In the genomic region with DNA sequence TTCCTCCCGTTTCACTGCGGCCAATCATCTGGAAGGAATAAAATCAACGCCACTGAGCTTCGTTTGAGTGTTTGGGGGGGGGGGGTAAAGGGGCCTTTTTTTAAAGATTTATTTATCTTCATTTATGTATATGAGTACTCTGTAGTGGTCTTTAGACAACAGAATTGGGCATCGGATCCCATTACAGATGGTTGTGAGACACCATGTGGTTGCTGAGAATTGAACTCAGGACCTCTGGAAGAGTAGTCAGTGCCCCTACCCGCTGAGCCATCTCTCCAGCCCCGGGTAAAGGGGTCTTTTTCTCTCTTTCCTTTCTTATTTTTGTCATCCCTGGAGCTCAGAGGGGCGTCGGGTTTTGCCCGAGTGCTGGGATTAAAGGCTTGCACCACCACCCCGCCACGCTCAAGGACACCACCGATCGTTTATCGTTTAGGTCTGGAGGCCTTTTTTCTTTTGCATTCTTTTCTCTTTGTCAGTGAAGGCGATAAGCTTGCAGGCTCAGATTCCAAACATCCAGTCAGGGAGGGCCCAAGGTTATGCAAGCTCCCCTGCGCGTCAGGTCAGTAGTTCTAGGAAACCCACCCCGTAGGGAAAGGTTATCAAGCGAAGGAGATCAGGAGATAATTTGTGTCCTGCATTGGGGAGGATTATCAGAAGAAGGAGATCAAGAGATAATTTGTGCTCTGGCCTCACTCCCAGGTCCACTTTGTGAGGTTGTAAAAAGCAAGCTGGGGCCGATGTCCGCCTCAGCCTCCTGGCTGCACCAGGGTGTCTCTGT, we compare ENCODE assay signal across 9 mouse cellular contexts. TPM values are rescaled to one million over a fixed set of nuclear protein-coding genes. Genes with fewer than 3 reads are reported as not detected.
DNase-seq lines count a peak whose midpoint lies in the region; ATAC-seq and TF ChIP-seq lines count a peak whose summit lies in the region.
"Had no signal": no experiment of that assay in that cellular context is flagged by ENCODE, and none has a peak within 500 bp of the region (broad histone marks: within the 10 kb centered on the region; RNA-seq: fewer than 3 reads in every experiment).

No protein-coding gene starts in this region.

- H3K27me3 ChIP-seq in forebrain, embryonic 15.5 days, result no peaks in the 10 kb centered on the region
- no peaks in the 10 kb centered on the region for H3K27me3 ChIP-seq in liver, embryonic 11.5 days (replicated peaks; ENCODE audit: control insufficient read depth, insufficient read depth, low read length)
- H3K27me3 ChIP-seq in small intestine, adult 2 months (ENCODE audit: control insufficient read depth, insufficient read depth, low read length), result no peaks in the 10 kb centered on the region

- H3K4me1 ChIP-seq in forebrain, embryonic 15.5 days, result peaks cover 39% of the 10 kb centered on the region
- peaks cover 17% of the 10 kb centered on the region for H3K4me1 ChIP-seq in liver, embryonic 11.5 days (replicated peaks; ENCODE audit: control insufficient read depth, insufficient read depth, low read length)
- peaks cover 13% of the 10 kb centered on the region for H3K4me1 ChIP-seq in small intestine, adult 2 months (ENCODE audit: control insufficient read depth, insufficient read depth, insufficient read length, low read length)

- H3K36me3 ChIP-seq in forebrain, embryonic 15.5 days, result peaks cover 6% of the 10 kb centered on the region; the same call in 1 of the 2 replicates
- peaks cover 4% of the 10 kb centered on the region; the same call in 1 of the 2 replicates for H3K36me3 ChIP-seq in liver, embryonic 11.5 days (ENCODE audit: control insufficient read depth, insufficient read depth, low read length)
- peaks cover 1% of the 10 kb centered on the region; the same call in 1 of the 2 replicates for H3K36me3 ChIP-seq in small intestine, adult 2 months (ENCODE audit: control insufficient read depth, insufficient read depth, low read length)

- no peak for TF ChIP-seq CTCF in small intestine, adult 2 months (IDR thresholded peaks at IDR 0.05; ENCODE audit: extremely low read depth, insufficient read length, insufficient replicate concordance, low read depth, low read length)

- peak overlapping the region; percentile 90 for H3K27ac ChIP-seq in forebrain, embryonic 15.5 days (replicated peaks)
- peak overlapping the region; percentile 94 for H3K27ac ChIP-seq in liver, embryonic 11.5 days (ENCODE audit: low read depth, low read length)
- H3K27ac ChIP-seq in small intestine, adult 2 months (ENCODE audit: insufficient read depth, low read depth, low read length), result peak overlapping the region; percentile 65

- peak overlapping the region; percentile 92 for H3K9ac ChIP-seq in forebrain, embryonic 15.5 days (replicated peaks)
- H3K9ac ChIP-seq in liver, embryonic 11.5 days (ENCODE audit: low read depth, low read length), result peak overlapping the region; percentile 90

- H3K4me2 ChIP-seq in forebrain, embryonic 15.5 days (replicated peaks), result peak overlapping the region; percentile 77
- peak overlapping the region; percentile 75 for H3K4me2 ChIP-seq in liver, embryonic 11.5 days

- no peaks in the 10 kb centered on the region for H3K9me3 ChIP-seq in forebrain, embryonic 15.5 days
- no peaks in the 10 kb centered on the region for H3K9me3 ChIP-seq in liver, embryonic 11.5 days (ENCODE audit: control insufficient read depth, low read length)

- TF ChIP-seq POLR2A in small intestine, adult 2 months (IDR thresholded peaks at IDR 0.05; ENCODE audit: low read depth, low read length), result no peak

- H3K4me3 ChIP-seq in forebrain, embryonic 15.5 days, result peak overlapping the region; percentile 97
- H3K4me3 ChIP-seq in liver, embryonic 11.5 days (ENCODE audit: low read depth, low read length), result peak overlapping the region; percentile 81
- H3K4me3 ChIP-seq in small intestine, adult 2 months (ENCODE audit: low read depth, low read length), result peak overlapping the region; percentile 81

- WGBS in forebrain, embryonic 15.5 days, result 12% methylated on average over 22 of the region's 22 CpGs
- 6% methylated on average over 22 of the region's 22 CpGs for WGBS in liver, embryonic 11.5 days
- 2% methylated on average over 22 of the region's 22 CpGs for WGBS in small intestine, adult 2 months

- DNase-seq in adrenal gland, adult (ENCODE audit: inconsistent age in 2 of 2, low spot score in 1 of 2), result peak; percentile 59 to 88
- no peak for DNase-seq in adrenal gland, postnatal 4 days (ENCODE audit: low spot score in 2 of 2)
- peak; percentile 7 for DNase-seq in thymus, postnatal 0 days (ENCODE audit: low spot score)
- DNase-seq in thymus, adult 18-20 months, result no peak
- no peak for DNase-seq in liver, embryonic 11.5 days (ENCODE audit: low spot score)
- no peak for DNase-seq in gastrocnemius, postnatal 4 days (ENCODE audit: low spot score in 2 of 2)

- peak; percentile 31 for ATAC-seq in forebrain, embryonic 15.5 days (replicated peaks)
- no peak for ATAC-seq in liver, embryonic 11.5 days (replicated peaks; ENCODE audit: low FRiP score)

RNA-seq across cellular contexts. Expression of gene Ccnt1, which starts 2.3 kb away (rescaled TPM):
- 10 to 100 TPM; 52.8 to 65.1 TPM for total RNA-seq in adrenal gland, postnatal 4 days (2021)
- polyA plus RNA-seq in thymus, postnatal 0 days (2015; fragmentation: Nextera tagmentation; extraction: Ambion mirVana), result 51.1 and 55.8 TPM in 2 replicates
- 66.5 and 72.0 TPM in 2 replicates for polyA plus RNA-seq in forebrain, embryonic 15.5 days (2015; fragmentation: Nextera tagmentation; extraction: Ambion mirVana)
- 56.0 and 56.3 TPM in 2 replicates for polyA plus RNA-seq in liver, embryonic 11.5 days (2014; fragmentation: Nextera tagmentation; extraction: Ambion mirVana)
- 3.6 and 5.2 TPM in 2 replicates for polyA plus RNA-seq in small intestine, adult 2 months (2012; rRNA removed)
- 10 to 100 TPM; 31.3 to 35.4 TPM for total RNA-seq in gastrocnemius, postnatal 4 days (2021)

RNA-seq across cellular contexts. Expression of gene 4930415O20Rik, which starts 2.4 kb away (rescaled TPM):
- under 1 TPM in 1 of 2 experiments, not detected in 1; 0.62 TPM for total RNA-seq in adrenal gland, postnatal 4 days (2021)
- not detected in 2 replicates for polyA plus RNA-seq in thymus, postnatal 0 days (2015; fragmentation: Nextera tagmentation; extraction: Ambion mirVana)
- 0.56 TPM in 1 of 2 replicates, not detected in the other for polyA plus RNA-seq in forebrain, embryonic 15.5 days (2015; fragmentation: Nextera tagmentation; extraction: Ambion mirVana)
- 0.55 TPM in 1 of 2 replicates, not detected in the other for polyA plus RNA-seq in liver, embryonic 11.5 days (2014; fragmentation: Nextera tagmentation; extraction: Ambion mirVana)
- polyA plus RNA-seq in small intestine, adult 2 months (2012; rRNA removed), result 0.46 and 2.7 TPM in 2 replicates
- under 1 TPM in 1 of 2 experiments, not detected in 1; 0.54 TPM for total RNA-seq in gastrocnemius, postnatal 4 days (2021)
- total RNA-seq: layer of hippocampus, postnatal 10 days had no signal

RNA-seq across cellular contexts. Expression of gene Kansl2, which starts 34.4 kb away (rescaled TPM):
- total RNA-seq in adrenal gland, postnatal 4 days (2021), result 10 to 100 TPM; 85.3 to 94.8 TPM
- polyA plus RNA-seq in thymus, postnatal 0 days (2015; fragmentation: Nextera tagmentation; extraction: Ambion mirVana), result 98.8 and 108 TPM in 2 replicates
- polyA plus RNA-seq in forebrain, embryonic 15.5 days (2015; fragmentation: Nextera tagmentation; extraction: Ambion mirVana), result 140 and 152 TPM in 2 replicates
- 92.6 and 94.2 TPM in 2 replicates for polyA plus RNA-seq in liver, embryonic 11.5 days (2014; fragmentation: Nextera tagmentation; extraction: Ambion mirVana)
- 8.4 and 15.0 TPM in 2 replicates for polyA plus RNA-seq in small intestine, adult 2 months (2012; rRNA removed)
- total RNA-seq in gastrocnemius, postnatal 4 days (2021), result 10 to 100 TPM; 75.4 to 83.9 TPM

RNA-seq across cellular contexts. Expression of gene Adcy6, which starts 41.4 kb away (rescaled TPM):
- 10 to 100 TPM; 78.0 to 83.3 TPM for total RNA-seq in adrenal gland, postnatal 4 days (2021)
- polyA plus RNA-seq in thymus, postnatal 0 days (2015; fragmentation: Nextera tagmentation; extraction: Ambion mirVana), result 12.6 and 17.0 TPM in 2 replicates
- 12.5 and 13.8 TPM in 2 replicates for polyA plus RNA-seq in forebrain, embryonic 15.5 days (2015; fragmentation: Nextera tagmentation; extraction: Ambion mirVana)
- 8.3 and 12.3 TPM in 2 replicates for polyA plus RNA-seq in liver, embryonic 11.5 days (2014; fragmentation: Nextera tagmentation; extraction: Ambion mirVana)
- 55.9 and 89.2 TPM in 2 replicates for polyA plus RNA-seq in small intestine, adult 2 months (2012; rRNA removed)
- total RNA-seq in gastrocnemius, postnatal 4 days (2021), result 10 to 100 TPM; 56.6 to 60.6 TPM

Comparison
In these comparisons a context has a peak if more than half of its experiments do, and no peak if none do; other contexts are left out.
1. DNase-seq: peak in adrenal gland, adult (2 of 2) and thymus, postnatal 0 days (single experiment); none in adrenal gland, postnatal 4 days (0 of 2), thymus, adult 18-20 months (0 of 2), liver, embryonic 11.5 days (single experiment) and gastrocnemius, postnatal 4 days (0 of 2).
2. Peak in every context shown above with its lines, with median percentiles within 50 percentile points of each other: H3K27ac ChIP-seq and H3K4me3 ChIP-seq.